Mouse (Mus musculus) ovary, postnatal 14 days (tissue): ENCODE measurements around the gene Tns3.
"Not testable (repeated sequence)": the region's sequence is repeated elsewhere in the genome, so short reads cannot be mapped to it uniquely, and the experiment has no call there.

ENCODE experiments used
- DNase-seq: peaks from one replicate; pipeline ENCODE4 v3.0.0; 2022; ENCODE audit warnings: low spot score

Gene Tns3

GRCm38 (mm10) chr11:8644272-8644671, 20.1 kb downstream of the Tns3 start:
- no peak for DNase-seq

- no peak for DNase-seq
Observed at GRCm38 (mm10) chr11:8641634-8642277, 22.6 kb downstream of the Tns3 start.

GRCm38 (mm10) chr11:8639726-8640125, 24.6 kb downstream of the Tns3 start:
- no peak for DNase-seq

- DNase-seq, result no peak
Observed at GRCm38 (mm10) chr11:8639007-8639718, 25.2 kb downstream of the Tns3 start.

GRCm38 (mm10) chr11:8637469-8638447, 26.6 kb downstream of the Tns3 start:
- no peak for DNase-seq

GRCm38 (mm10) chr11:8636680-8637079, 27.7 kb downstream of the Tns3 start:
- DNase-seq, result no peak

GRCm38 (mm10) chr11:8635778-8636177, 28.6 kb downstream of the Tns3 start:
- DNase-seq, result no peak

GRCm38 (mm10) chr11:8634728-8635410, 29.5 kb downstream of the Tns3 start:
- no peak for DNase-seq

GRCm38 (mm10) chr11:8632163-8632562, 32.2 kb downstream of the Tns3 start:
- no peak for DNase-seq

- DNase-seq, result no peak
Observed at GRCm38 (mm10) chr11:8629862-8630390, 34.4 kb downstream of the Tns3 start.

- no peak for DNase-seq
Observed at GRCm38 (mm10) chr11:8629326-8629725, 35.0 kb downstream of the Tns3 start.

GRCm38 (mm10) chr11:8628846-8629253, 35.5 kb downstream of the Tns3 start:
- DNase-seq, result no peak

GRCm38 (mm10) chr11:8627156-8627555, 37.2 kb downstream of the Tns3 start:
- DNase-seq, result no peak

GRCm38 (mm10) chr11:8626715-8627114, 37.6 kb downstream of the Tns3 start:
- DNase-seq, result no peak

GRCm38 (mm10) chr11:8625915-8626604, 38.3 kb downstream of the Tns3 start:
- DNase-seq, result no peak

- DNase-seq, result no peak
Observed at GRCm38 (mm10) chr11:8625451-8625850, 38.9 kb downstream of the Tns3 start.

GRCm38 (mm10) chr11:8624179-8624886, 40.0 kb downstream of the Tns3 start:
- peak; percentile 38 for DNase-seq

GRCm38 (mm10) chr11:8623852-8624178, 40.5 kb downstream of the Tns3 start:
- DNase-seq, result no peak

- no peak for DNase-seq
Observed at GRCm38 (mm10) chr11:8622668-8623067, 41.7 kb downstream of the Tns3 start.

GRCm38 (mm10) chr11:8619111-8619510, 45.2 kb downstream of the Tns3 start:
- DNase-seq, result not testable (repeated sequence)

GRCm38 (mm10) chr11:8618301-8618700, 46.0 kb downstream of the Tns3 start:
- no peak for DNase-seq
